Mouse (Mus musculus): ENCODE results near the gene Zfp329.
"Not testable (repeated sequence)": the region's sequence is repeated elsewhere in the genome, so short reads cannot be mapped to it uniquely, and the experiment has no call there.

Zfp329 gene

GRCm38 (mm10) chr7:12818521-12819295 is at the start of gene Zfp329:
Zfp329 (minus strand) TSS chr7:12818858.
- DNase-seq (ENCODE audit: low read depth, low spot score): peak; percentile 96

- no peak for DNase-seq (ENCODE audit: low read depth, low spot score)
These were observed 17.1 kb upstream of the Zfp329 start for GRCm38 (mm10) chr7:12835779-12836178.

- no peak for DNase-seq (ENCODE audit: low read depth, low spot score)
These were observed 16.6 kb upstream of the Zfp329 start for GRCm38 (mm10) chr7:12835193-12835671.

GRCm38 (mm10) chr7:12834162-12835120 is 15.8 kb upstream of the Zfp329 start, which contains the start of gene Zfp110:
Zfp110 (plus strand) TSS chr7:12834761.
- peak; percentile 87 for DNase-seq (ENCODE audit: low read depth, low spot score)

GRCm38 (mm10) chr7:12815566-12815965 is 3.1 kb downstream of the Zfp329 start:
- no peak for DNase-seq (ENCODE audit: low read depth, low spot score)

GRCm38 (mm10) chr7:12803727-12804071 is 15.0 kb downstream of the Zfp329 start:
- no peak for DNase-seq (ENCODE audit: low read depth, low spot score)

- DNase-seq (ENCODE audit: low read depth, low spot score): peak; percentile 89
These were observed 15.6 kb downstream of the Zfp329 start, which contains the start of gene Zscan18 for GRCm38 (mm10) chr7:12802866-12803726. Zscan18 (minus strand) TSS chr7:12803635.

GRCm38 (mm10) chr7:12799554-12799953 is 19.1 kb downstream of the Zfp329 start:
- no peak for DNase-seq (ENCODE audit: low read depth, low spot score)

- DNase-seq (ENCODE audit: low read depth, low spot score): no peak
These were observed 20.7 kb downstream of the Zfp329 start for GRCm38 (mm10) chr7:12797971-12798370.

- not testable (repeated sequence) for DNase-seq (ENCODE audit: low read depth, low spot score)
These were observed 26.0 kb downstream of the Zfp329 start for GRCm38 (mm10) chr7:12792624-12793023.

GRCm38 (mm10) chr7:12788025-12788424 is 30.6 kb downstream of the Zfp329 start:
- no peak for DNase-seq (ENCODE audit: low read depth, low spot score)

- DNase-seq (ENCODE audit: low read depth, low spot score): no peak
These were observed 31.3 kb downstream of the Zfp329 start for GRCm38 (mm10) chr7:12787333-12787732.

GRCm38 (mm10) chr7:12780151-12780830 is 38.4 kb downstream of the Zfp329 start:
- peak; percentile 92 for DNase-seq (ENCODE audit: low read depth, low spot score)

- DNase-seq (ENCODE audit: low read depth, low spot score): no peak
These were observed 38.9 kb downstream of the Zfp329 start for GRCm38 (mm10) chr7:12779782-12780150.

- DNase-seq (ENCODE audit: low read depth, low spot score): no peak
These were observed 39.5 kb downstream of the Zfp329 start for GRCm38 (mm10) chr7:12779141-12779540.

- no peak for DNase-seq (ENCODE audit: low read depth, low spot score)
These were observed 44.1 kb downstream of the Zfp329 start for GRCm38 (mm10) chr7:12774606-12775005.

GRCm38 (mm10) chr7:12774111-12774510 is 44.5 kb downstream of the Zfp329 start:
- no peak for DNase-seq (ENCODE audit: low read depth, low spot score)
